Mouse (Mus musculus) liver, adult 2 months (tissue): Measurements from ENCODE around the gene Ang5. TPM values are rescaled to one million over a fixed set of nuclear protein-coding genes. Genes with fewer than 3 reads are reported as not detected.
"Not testable (repeated sequence)": the region's sequence is repeated elsewhere in the genome, so short reads cannot be mapped to it uniquely, and the experiment has no call there.

Experiments used
- DNase-seq: peaks from one replicate; pipeline ENCODE4 v3.0.0-alpha.2; 2011; ENCODE audit warnings: low read depth, low spot score; ENCODE audit errors: extremely low read depth
- H3K27ac ChIP-seq: fragments of 200-500 bp; replicated peaks from 2 replicates; pipeline ENCODE4 v1.5.1; 2012; ENCODE audit warnings: low read depth, mild to moderate bottlenecking, control low read depth, inconsistent platforms, low read length; ENCODE audit not compliant: insufficient read depth
- H3K27me3 ChIP-seq: fragments of 200-500 bp; 2 replicates; pipeline ENCODE4 v1.6.1; 2012; ENCODE audit warnings: mild to moderate bottlenecking, moderate library complexity, low read length, inconsistent platforms; ENCODE audit not compliant: control insufficient read depth, insufficient read depth
- H3K36me3 ChIP-seq: fragments of 200-500 bp; 2 replicates; pipeline ENCODE4 v1.6.1; 2012; ENCODE audit warnings: low read length, inconsistent platforms; ENCODE audit not compliant: control insufficient read depth, insufficient read depth
- H3K4me1 ChIP-seq: fragments of 200-500 bp; 2 replicates; pipeline ENCODE4 v1.6.1; 2011; ENCODE audit warnings: low read length; ENCODE audit not compliant: control insufficient read depth, insufficient read depth
- H3K4me3 ChIP-seq: fragments of 200-500 bp; 2 replicates; pipeline ENCODE4 v1.5.1; 2011; ENCODE audit warnings: low read depth, mild to moderate bottlenecking, control low read depth, low read length, moderate library complexity; ENCODE audit not compliant: insufficient read depth
- H3K79me2 ChIP-seq: fragments of 200-500 bp; 2 replicates; pipeline ENCODE4 v1.6.1; 2012; ENCODE audit warnings: inconsistent platforms, mild to moderate bottlenecking, low read length, moderate library complexity; ENCODE audit not compliant: control insufficient read depth, insufficient read depth
- H3K9ac ChIP-seq: fragments of 200-500 bp; 2 replicates; pipeline ENCODE4 v1.6.1; 2012; ENCODE audit warnings: low read depth, mild to moderate bottlenecking, control low read depth, inconsistent platforms, low read length
- CTCF ChIP-seq: fragments of 200-500 bp; IDR thresholded peaks from 2 replicates; pipeline ENCODE4 v1.5.1; 2011; ENCODE audit warnings: low read depth, low read length, control low read depth
- POLR2A ChIP-seq: fragments of 200-500 bp; IDR thresholded peaks from 2 replicates; pipeline ENCODE4 v1.6.1; 2011; ENCODE audit warnings: low read length, control low read depth; ENCODE audit not compliant: insufficient read depth; ENCODE audit errors: extremely low read depth
- whole genome bisulfite sequencing: fragments of 180-500 bp; shearing (Covaris S2); methylation state at CpG from one replicate; pipeline ENCODE4 v1.1.7; 2018; 5-methylcytosine and 5-hydroxymethylcytosine counted together
- polyA plus RNA-seq: library from polyadenylated mRNA; depleted of rRNA; stranded (reverse); fragments of >200 nt; gene quantifications from 2 replicates; pipeline ENCODE4 v1.2.3, GENCODE M21; 2012; rRNA removed
- total RNA-seq: library from RNA; depleted of rRNA; stranded (reverse); fragments of >200 nt; gene quantifications from 2 replicates; pipeline ENCODE4 v1.2.3, GENCODE M21; 2014; rRNA removed

Gene Ang5
- total and polyA plus RNA-seq, 2 experiments = not detected

DNA sequence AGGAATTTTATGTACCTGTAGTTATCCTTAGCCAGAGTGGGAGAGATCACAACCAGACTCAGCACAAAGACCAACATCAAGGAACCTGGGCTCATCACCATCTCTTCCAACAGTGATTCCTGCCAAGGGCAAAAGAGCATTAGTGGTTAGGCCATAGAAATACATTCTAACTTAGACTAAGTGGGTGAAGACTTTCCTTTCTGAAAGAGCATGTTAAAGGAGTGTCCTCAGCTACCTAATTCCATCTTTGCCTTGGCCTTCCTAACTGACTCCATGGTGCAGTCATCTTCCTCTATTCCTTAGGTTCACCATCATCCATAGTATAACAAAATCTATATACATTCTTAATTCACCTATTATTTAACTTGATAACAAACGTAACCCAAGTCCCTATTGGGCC is 45.3 kb downstream of the Ang5 start, which contains the start of gene Ang6:
Ang6 (minus strand) TSS at position 101 of the 400 bp plus-strand sequence.
- Histone ChIP-seq H3K4me1 (no peaks in the 10 kb centered on the region), H3K9ac (no peak within 1 kb of the TSS), H3K4me3 (no peak within 1 kb of the TSS), H3K79me2 (no peaks in the 10 kb centered on the region), H3K36me3 (no peaks in the 10 kb centered on the region), H3K27ac (no peak within 1 kb of the TSS), H3K27me3 (no peaks in the 10 kb centered on the region)
- no peak for DNase-seq
- 77% methylated on average over 1 of the region's 1 CpGs for WGBS
- TF ChIP-seq POLR2A (no peak), CTCF (no peak)

DNA sequence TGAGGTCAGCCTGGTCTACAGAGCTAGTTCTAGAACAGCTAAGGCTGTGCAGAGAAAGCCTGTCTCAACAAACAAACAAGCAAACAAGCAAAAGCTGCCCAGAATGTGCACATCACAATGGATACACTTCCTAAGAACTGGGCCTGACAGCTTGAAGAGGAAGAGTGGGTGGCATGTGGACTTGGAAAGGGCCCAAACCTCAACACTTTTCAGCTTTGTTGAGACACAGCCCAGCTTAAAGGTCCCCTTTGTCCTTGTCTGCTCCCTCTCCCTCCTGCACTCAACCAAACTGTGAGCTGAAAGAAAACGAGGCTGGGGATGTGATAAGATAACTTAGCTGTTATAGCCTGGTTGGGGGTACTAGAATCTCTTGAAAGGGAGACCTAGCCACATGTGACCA is 51.2 kb downstream of the Ang5 start:
- DNase-seq = not testable (repeated sequence)

DNA sequence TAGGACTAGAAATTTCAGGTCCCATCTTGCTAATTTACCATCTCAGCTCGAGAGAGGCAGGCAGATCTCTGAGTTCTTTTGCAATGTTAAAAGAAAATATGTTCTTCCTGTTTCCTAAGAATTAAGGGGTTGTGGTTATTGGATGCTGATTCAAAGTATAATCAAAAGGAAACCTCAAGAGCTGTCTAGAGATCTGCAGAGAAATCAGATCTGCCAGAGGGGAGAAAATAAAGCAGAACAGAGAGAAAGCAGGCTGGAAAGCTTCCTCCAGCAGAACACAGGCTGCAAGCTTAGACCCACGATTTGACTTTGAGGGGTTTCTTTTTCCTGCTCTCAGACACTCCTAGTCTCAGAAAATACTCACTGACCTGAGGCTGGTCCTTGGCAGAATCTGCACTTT is 52.8 kb downstream of the Ang5 start:
- DNase-seq = not testable (repeated sequence)
- WGBS = 22% methylated on average over 2 of the region's 2 CpGs

More for the DNA sequence above, 51.2 kb downstream of the Ang5 start:
- H3K4me3 ChIP-seq, H3K27me3 ChIP-seq, H3K79me2 ChIP-seq, H3K9ac ChIP-seq, H3K27ac ChIP-seq, H3K4me1 ChIP-seq, H3K36me3 ChIP-seq: not testable (repeated sequence)
- no CpG with 5 or more reads among the region's 1 CpGs for WGBS

More for the DNA sequence above, 52.8 kb downstream of the Ang5 start:
- H3K27me3 ChIP-seq, H3K4me1 ChIP-seq, H3K79me2 ChIP-seq, H3K4me3 ChIP-seq, H3K9ac ChIP-seq, H3K27ac ChIP-seq, H3K36me3 ChIP-seq: not testable (repeated sequence)

Other genes with a start within 250 kb of the Ang5 start
- not detected in 2 replicates for gene Gm16506, start 229.6 kb upstream of the Ang5 start, total RNA-seq
- gene Gm16506, start 229.6 kb upstream of the Ang5 start, polyA plus RNA-seq = not detected in 2 replicates
- gene Gm6526, start 209.2 kb upstream of the Ang5 start, total RNA-seq = not detected in 2 replicates
- not detected in 2 replicates for gene Gm6526, start 209.2 kb upstream of the Ang5 start, polyA plus RNA-seq
- not detected in 2 replicates for gene Gm8180, start 172.3 kb upstream of the Ang5 start, total RNA-seq
- gene Gm8180, start 172.3 kb upstream of the Ang5 start, polyA plus RNA-seq = not detected in 2 replicates
- not detected in 2 replicates for gene Ear1, start 81.6 kb upstream of the Ang5 start, total RNA-seq
- 0.17 TPM in 1 of 2 replicates, not detected in the other for gene Ear1, start 81.6 kb upstream of the Ang5 start, polyA plus RNA-seq
- not detected in 2 replicates for gene Ear10, start 33.5 kb upstream of the Ang5 start, total RNA-seq
- not detected in 2 replicates for gene Ear10, start 33.5 kb upstream of the Ang5 start, polyA plus RNA-seq
- 0.28 and 0.34 TPM in 2 replicates for gene Gm8113, start 31.7 kb upstream of the Ang5 start, total RNA-seq
- gene Gm8113, start 31.7 kb upstream of the Ang5 start, polyA plus RNA-seq = 0.11 and 0.21 TPM in 2 replicates
- gene Ang6, start 45.2 kb downstream of the Ang5 start, total RNA-seq = not detected in 2 replicates
- gene Ang6, start 45.2 kb downstream of the Ang5 start, polyA plus RNA-seq = not detected in 2 replicates
- gene Ear2, start 145.6 kb downstream of the Ang5 start, total RNA-seq = 7.0 and 9.2 TPM in 2 replicates
- gene Ear2, start 145.6 kb downstream of the Ang5 start, polyA plus RNA-seq = 4.1 and 11.5 TPM in 2 replicates
- not detected in 2 replicates for gene Gm3327, start 166.8 kb downstream of the Ang5 start, total RNA-seq
- gene Gm3327, start 166.8 kb downstream of the Ang5 start, polyA plus RNA-seq = not detected in 2 replicates
- not detected in 2 replicates for gene Gm8212, start 240.6 kb downstream of the Ang5 start, total RNA-seq
- gene Gm8212, start 240.6 kb downstream of the Ang5 start, polyA plus RNA-seq = not detected in 2 replicates